Mouse (Mus musculus): ENCODE measurements around the gene Sema3g.

- TF ChIP-seq CTCF (IDR thresholded peaks at IDR 0.05) (no peak), EP300 (IDR thresholded peaks at IDR 0.05) (no peak)
Observed at GRCm38 (mm10) chr14:31204844-31205243, 12.8 kb upstream of the Sema3g start.
